Mouse (Mus musculus) lung, embryonic 15.5 days (tissue): ENCODE data around the gene Nceh1. TPM values are rescaled to one million over a fixed set of nuclear protein-coding genes. Genes with fewer than 3 reads are reported as not detected.

Source experiments
- ATAC-seq: fragments of 200-750 bp; cut with Nextera tagmentation; 2 replicates; pipeline ENCODE4 v1.8.0; 2017; ENCODE audit warnings: moderate number of reproducible peaks, borderline replicate concordance; ENCODE audit not compliant: low FRiP score, low TSS enrichment; ENCODE audit errors: extremely low read depth
- H3K27ac ChIP-seq: fragments of 300-500 bp; sonication (generic); 2 replicates; pipeline ENCODE4 v1.5.1; 2015; ENCODE audit warnings: moderate library complexity, mild to moderate bottlenecking, inconsistent platforms
- H3K27me3 ChIP-seq: fragments of 300-500 bp; sonication (generic); 2 replicates; pipeline ENCODE4 v1.6.1; 2015; ENCODE audit warnings: inconsistent platforms
- H3K36me3 ChIP-seq: fragments of 300-500 bp; sonication (generic); 2 replicates; pipeline ENCODE4 v1.6.1; 2015; ENCODE audit warnings: inconsistent platforms
- H3K4me1 ChIP-seq: fragments of 300-500 bp; sonication (generic); 2 replicates; pipeline ENCODE4 v1.6.1; 2015; ENCODE audit warnings: inconsistent platforms
- H3K4me2 ChIP-seq: fragments of 300-500 bp; sonication (generic); 2 replicates; pipeline ENCODE4 v1.6.1; 2015; ENCODE audit warnings: inconsistent platforms, mild to moderate bottlenecking, moderate library complexity
- H3K4me3 ChIP-seq: fragments of 300-500 bp; sonication (generic); 2 replicates; pipeline ENCODE4 v1.5.1; 2015; ENCODE audit warnings: mild to moderate bottlenecking, inconsistent platforms
- H3K9ac ChIP-seq: fragments of 300-500 bp; sonication (generic); 2 replicates; pipeline ENCODE4 v1.6.1; 2015; ENCODE audit warnings: inconsistent platforms
- H3K9me3 ChIP-seq: fragments of 300-500 bp; sonication (generic); 2 replicates; pipeline ENCODE4 v1.6.1; 2016; ENCODE audit warnings: inconsistent platforms
- WGBS: fragments of 180-500 bp; shearing (Covaris S2); methylation state at CpG from one replicate; pipeline ENCODE4 v1.1.7; 2015; 5-methylcytosine and 5-hydroxymethylcytosine counted together
- polyA plus RNA-seq: library from polyadenylated mRNA; unstranded; fragments of >200 nt; fragmentation: Nextera tagmentation; extraction: Ambion mirVana; gene quantifications from 2 replicates; pipeline ENCODE4 v1.2.1, GENCODE M21; 2015

Gene Nceh1
- polyA plus RNA-seq, 1 experiment from 2014 or later: 8.5 TPM

DNA sequence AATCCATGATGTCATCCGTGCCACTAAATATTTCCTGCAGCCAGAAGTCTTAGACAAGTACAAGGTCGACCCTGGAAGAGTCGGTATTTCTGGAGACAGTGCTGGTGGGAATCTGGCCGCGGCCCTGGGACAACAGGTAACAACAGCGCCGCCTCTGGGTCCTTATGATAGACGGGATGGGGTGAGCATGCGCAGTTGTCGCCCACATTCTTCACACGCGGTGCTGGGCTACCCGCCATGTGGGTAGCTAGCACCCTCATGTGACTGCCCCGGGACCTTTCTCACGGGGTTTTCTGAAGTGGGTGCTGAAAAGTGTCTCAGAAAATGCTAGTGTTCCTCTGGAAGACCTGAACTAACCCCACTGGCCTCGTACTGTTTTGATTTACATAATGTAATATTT lies 56.8 kb downstream of the Nceh1 start:
- ATAC-seq: no peak
- Histone ChIP-seq H3K27ac (no peak overlapping the region), H3K4me3 (no peak overlapping the region), H3K9ac (no peak overlapping the region), H3K36me3 (no peaks in the 10 kb centered on the region), H3K4me1 (no peaks in the 10 kb centered on the region), H3K27me3 (no peaks in the 10 kb centered on the region), H3K4me2 (no peak overlapping the region), H3K9me3 (no peaks in the 10 kb centered on the region)
- WGBS: 87% methylated on average over 16 of the region's 16 CpGs

DNA sequence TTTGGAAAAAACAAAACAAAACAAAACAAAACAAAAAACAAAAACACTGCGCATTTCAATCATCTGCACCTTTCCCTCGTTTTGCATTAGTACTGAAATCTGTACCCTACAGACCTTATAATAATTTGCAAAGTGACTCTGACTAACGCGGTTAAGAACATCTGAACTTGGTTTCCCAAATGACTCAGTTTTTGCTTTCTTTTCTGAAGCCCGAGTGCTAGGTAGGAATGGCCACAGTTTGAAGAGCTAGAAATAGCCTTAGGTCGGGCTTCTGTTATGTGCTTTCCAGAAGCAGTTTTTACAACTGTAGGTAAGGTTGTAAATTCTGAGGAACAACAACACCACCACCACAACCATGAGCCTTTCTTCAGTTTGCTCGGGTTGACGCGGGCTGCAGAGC lies 59.1 kb downstream of the Nceh1 start:
- no peak for ATAC-seq
- no peak overlapping the region for H3K4me2 ChIP-seq
- no peak overlapping the region for H3K4me3 ChIP-seq
- WGBS: 91% methylated on average over 9 of the region's 9 CpGs
- H3K36me3 ChIP-seq: no peaks in the 10 kb centered on the region
- no peaks in the 10 kb centered on the region for H3K4me1 ChIP-seq
- no peaks in the 10 kb centered on the region for H3K27me3 ChIP-seq
- H3K9me3 ChIP-seq: no peaks in the 10 kb centered on the region
- H3K27ac ChIP-seq: no peak overlapping the region
- H3K9ac ChIP-seq: no peak overlapping the region

DNA sequence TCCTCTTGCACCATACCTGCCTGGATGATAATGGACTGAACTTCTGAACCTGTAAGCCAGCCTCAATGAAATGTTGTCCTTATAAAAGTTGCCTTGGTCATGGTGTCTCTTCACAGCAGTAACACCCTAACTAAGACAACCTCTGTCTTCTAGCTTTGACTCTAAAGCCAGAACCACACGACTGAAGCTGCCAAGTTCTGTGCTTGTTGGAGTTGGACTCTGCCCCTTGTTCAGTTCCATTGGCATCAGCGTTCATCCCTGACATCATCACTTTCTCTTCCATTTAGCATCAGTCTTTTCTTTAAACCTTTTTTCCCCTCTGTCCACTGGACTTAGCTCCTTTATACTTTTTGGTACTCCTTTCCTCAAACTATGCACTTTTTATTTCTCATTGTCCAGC lies 63.4 kb downstream of the Nceh1 start:
- ATAC-seq: no peak

DNA sequence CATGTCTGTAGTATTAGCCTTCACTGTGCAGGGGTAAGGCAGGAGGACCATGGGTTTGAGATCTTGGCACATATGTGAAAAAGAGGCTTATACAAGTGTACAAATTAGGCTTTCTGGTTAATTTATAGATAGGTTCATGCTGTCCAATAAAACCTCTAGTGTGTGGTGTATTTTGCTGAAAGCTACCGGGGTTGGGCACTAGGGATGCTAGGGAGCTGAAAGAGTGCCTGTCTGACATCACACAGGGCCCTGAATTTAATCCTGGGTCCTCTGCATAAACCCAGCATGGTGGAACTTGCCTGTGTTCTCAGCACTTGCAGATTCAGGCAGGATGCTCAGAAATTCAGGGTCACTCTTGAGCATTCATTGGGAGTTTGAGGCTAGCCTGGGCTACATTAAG lies 65.0 kb downstream of the Nceh1 start:
- 72% methylated on average over 1 of the region's 1 CpGs for WGBS
- Histone ChIP-seq H3K27ac (no peak overlapping the region), H3K4me1 (no peaks in the 10 kb centered on the region), H3K9me3 (no peaks in the 10 kb centered on the region), H3K27me3 (no peaks in the 10 kb centered on the region), H3K4me2 (no peak overlapping the region), H3K36me3 (no peaks in the 10 kb centered on the region), H3K9ac (no peak overlapping the region), H3K4me3 (no peak overlapping the region)
- no peak for ATAC-seq

More for the DNA sequence above, 63.4 kb downstream of the Nceh1 start:
- Histone ChIP-seq H3K4me1 (no peaks in the 10 kb centered on the region), H3K36me3 (no peaks in the 10 kb centered on the region), H3K4me3 (no peak overlapping the region), H3K9me3 (no peaks in the 10 kb centered on the region), H3K4me2 (no peak overlapping the region), H3K27ac (no peak overlapping the region), H3K9ac (no peak overlapping the region), H3K27me3 (no peaks in the 10 kb centered on the region)
- 82% methylated on average over 2 of the region's 2 CpGs for WGBS

DNA sequence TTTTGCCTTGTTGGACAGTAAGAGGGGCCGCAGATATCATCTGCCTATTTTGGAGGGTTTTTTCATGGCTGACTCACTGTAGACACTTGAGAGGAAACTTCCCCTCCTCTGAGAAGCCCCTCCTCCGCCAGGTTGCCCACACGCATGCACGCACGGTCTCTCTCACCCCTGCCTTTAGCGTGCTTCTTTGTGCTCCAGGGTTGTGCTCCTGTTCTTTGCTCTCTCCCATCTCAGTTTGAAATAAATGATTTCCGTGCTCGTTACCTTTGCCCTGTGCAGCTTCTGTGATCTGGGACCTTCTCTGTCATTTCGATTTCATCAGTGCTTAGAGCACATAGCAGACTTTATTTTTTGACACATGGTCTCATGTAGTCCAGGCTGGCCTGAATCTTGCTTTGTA lies 66.3 kb downstream of the Nceh1 start:
- 89% methylated on average over 9 of the region's 9 CpGs for WGBS
- no peak overlapping the region for H3K9ac ChIP-seq
- no peak overlapping the region for H3K4me3 ChIP-seq
- H3K4me2 ChIP-seq: no peak overlapping the region
- no peak overlapping the region for H3K27ac ChIP-seq
- H3K4me1 ChIP-seq: no peaks in the 10 kb centered on the region
- H3K27me3 ChIP-seq: no peaks in the 10 kb centered on the region
- no peaks in the 10 kb centered on the region for H3K9me3 ChIP-seq
- H3K36me3 ChIP-seq: no peaks in the 10 kb centered on the region
- ATAC-seq: no peak

DNA sequence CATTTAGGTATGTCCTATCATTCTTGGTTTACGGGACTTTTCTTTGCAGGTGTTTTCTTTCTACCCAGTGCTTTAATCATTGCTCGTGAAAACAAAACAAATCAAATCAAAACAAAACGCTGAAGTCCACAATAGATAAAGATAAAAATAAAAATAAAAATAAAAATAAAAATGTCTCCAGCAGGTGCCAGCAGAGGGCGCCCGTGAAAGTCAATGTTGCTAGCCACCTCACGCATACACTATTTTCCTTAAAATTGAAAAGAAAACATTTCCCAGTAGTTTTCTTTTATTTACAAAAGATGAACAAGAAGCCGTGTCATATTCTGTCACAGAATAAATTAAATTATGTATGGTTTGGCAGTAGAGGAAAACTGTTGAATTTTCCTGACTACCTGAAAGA lies 68.2 kb downstream of the Nceh1 start:
- no peaks in the 10 kb centered on the region for H3K36me3 ChIP-seq
- no peak overlapping the region for H3K4me2 ChIP-seq
- ATAC-seq: no peak
- H3K4me3 ChIP-seq: no peak overlapping the region
- 33% methylated on average over 7 of the region's 7 CpGs for WGBS
- H3K9me3 ChIP-seq: no peaks in the 10 kb centered on the region
- no peaks in the 10 kb centered on the region for H3K4me1 ChIP-seq
- no peak overlapping the region for H3K27ac ChIP-seq
- H3K27me3 ChIP-seq: no peaks in the 10 kb centered on the region
- H3K9ac ChIP-seq: no peak overlapping the region

DNA sequence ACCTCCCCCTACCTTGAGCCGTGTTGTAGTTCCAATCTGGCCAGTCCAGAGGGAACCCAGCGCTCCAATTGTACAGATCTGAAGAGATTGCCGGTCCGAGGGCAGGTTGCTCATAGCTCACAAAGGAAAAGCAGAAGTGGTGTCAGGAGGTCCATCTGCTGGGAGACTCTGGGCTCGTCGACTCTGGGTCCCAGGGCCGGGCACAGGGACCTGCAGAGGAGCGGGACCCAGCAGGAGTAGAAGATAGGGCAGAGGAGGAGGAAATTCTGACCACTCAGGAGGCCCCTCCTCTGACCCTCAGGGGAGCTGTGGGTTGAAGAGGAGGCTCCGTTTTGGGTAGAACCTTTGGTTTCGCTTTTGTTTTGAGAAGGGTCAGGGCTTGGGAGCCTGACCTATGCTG lies 75.7 kb downstream of the Nceh1 start:
- Histone ChIP-seq H3K27me3 (no peaks in the 10 kb centered on the region), H3K27ac (no peak overlapping the region), H3K4me3 (no peak overlapping the region), H3K4me1 (no peaks in the 10 kb centered on the region), H3K4me2 (no peak overlapping the region), H3K9me3 (no peaks in the 10 kb centered on the region), H3K36me3 (no peaks in the 10 kb centered on the region), H3K9ac (no peak overlapping the region)
- no peak for ATAC-seq
- 91% methylated on average over 10 of the region's 10 CpGs for WGBS

DNA sequence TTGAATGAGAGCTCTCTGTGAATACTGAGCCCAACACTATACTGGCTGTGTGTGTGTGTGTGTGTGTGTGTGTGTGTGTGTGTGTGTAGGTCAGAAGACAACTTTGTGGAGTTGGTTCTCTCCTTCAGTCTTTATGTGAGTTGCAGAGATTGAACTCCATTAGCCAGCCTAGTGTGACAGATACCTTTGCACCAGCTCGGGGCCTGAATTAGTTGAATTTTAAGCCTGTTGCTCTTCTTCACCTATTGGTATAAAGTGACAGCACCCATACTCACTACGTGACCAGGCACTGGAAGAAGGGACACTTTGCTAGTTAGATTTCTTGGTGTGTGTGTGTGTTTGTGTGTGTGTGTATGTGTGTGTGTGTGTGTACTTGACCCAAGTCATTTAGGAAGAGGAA lies 77.6 kb downstream of the Nceh1 start:
- Histone ChIP-seq H3K9ac (no peak overlapping the region), H3K4me2 (no peak overlapping the region), H3K27ac (no peak overlapping the region), H3K27me3 (no peaks in the 10 kb centered on the region), H3K36me3 (no peaks in the 10 kb centered on the region), H3K4me3 (no peak overlapping the region), H3K9me3 (no peaks in the 10 kb centered on the region), H3K4me1 (no peaks in the 10 kb centered on the region)
- WGBS: 89% methylated on average over 2 of the region's 2 CpGs
- no peak for ATAC-seq

DNA sequence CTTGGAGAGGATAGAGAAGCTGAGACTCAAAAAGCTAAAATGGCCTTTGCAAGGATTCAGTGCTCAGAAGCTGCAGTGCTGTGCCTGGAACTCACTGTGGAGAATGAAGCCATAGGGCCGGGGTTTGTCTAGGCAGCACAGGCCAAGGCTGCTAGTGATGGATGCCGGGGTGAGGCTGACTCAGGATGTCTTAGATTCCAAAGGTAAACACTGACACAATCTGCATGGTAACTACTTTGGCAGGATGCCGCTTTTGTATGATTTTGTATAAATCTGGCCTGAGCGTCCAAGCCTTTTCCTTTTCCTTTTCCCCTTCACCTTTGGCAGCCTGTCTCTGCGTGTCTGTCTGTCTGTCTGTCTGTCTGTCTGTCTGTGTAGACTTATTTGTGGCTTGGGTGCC lies 84.6 kb downstream of the Nceh1 start:
- H3K27ac ChIP-seq: peak overlapping the region; percentile 26
- no peak overlapping the region for H3K9ac ChIP-seq
- WGBS: 39% methylated on average over 5 of the region's 5 CpGs
- no peak overlapping the region for H3K4me3 ChIP-seq
- ATAC-seq: peak; percentile 56; the same call in 1 of the 2 replicates
- H3K27me3 ChIP-seq: no peaks in the 10 kb centered on the region
- H3K36me3 ChIP-seq: no peaks in the 10 kb centered on the region
- H3K9me3 ChIP-seq: no peaks in the 10 kb centered on the region
- H3K4me2 ChIP-seq: no peak overlapping the region
- H3K4me1 ChIP-seq: peaks cover 20% of the 10 kb centered on the region; the same call in 1 of the 2 replicates

DNA sequence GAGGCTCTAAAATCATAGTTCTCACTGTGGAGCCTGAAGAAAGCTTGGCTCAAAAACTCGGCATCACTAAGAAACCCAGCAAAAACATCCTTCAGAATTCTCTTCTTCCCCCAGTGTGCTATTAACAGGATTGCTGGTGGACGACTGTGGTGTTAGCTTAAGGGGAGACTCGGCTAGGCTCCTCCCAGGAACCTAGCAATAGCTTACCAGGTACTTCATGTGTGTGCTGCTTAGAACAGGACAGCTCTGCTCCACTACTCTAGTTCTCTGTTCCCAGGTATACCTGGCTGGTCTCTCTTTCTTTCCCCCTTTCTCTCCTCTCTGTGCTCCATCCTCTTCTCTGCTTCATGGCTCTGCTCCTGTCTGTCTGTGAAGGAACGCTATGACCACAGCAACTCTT lies 85.1 kb downstream of the Nceh1 start:
- Histone ChIP-seq H3K9ac (no peak overlapping the region), H3K4me1 (peaks cover 20% of the 10 kb centered on the region; the same call in 1 of the 2 replicates), H3K27ac (peak overlapping the region; percentile 26), H3K4me2 (no peak overlapping the region), H3K9me3 (no peaks in the 10 kb centered on the region), H3K4me3 (no peak overlapping the region), H3K36me3 (no peaks in the 10 kb centered on the region), H3K27me3 (no peaks in the 10 kb centered on the region)
- ATAC-seq: no peak
- WGBS: 41% methylated on average over 4 of the region's 4 CpGs

DNA sequence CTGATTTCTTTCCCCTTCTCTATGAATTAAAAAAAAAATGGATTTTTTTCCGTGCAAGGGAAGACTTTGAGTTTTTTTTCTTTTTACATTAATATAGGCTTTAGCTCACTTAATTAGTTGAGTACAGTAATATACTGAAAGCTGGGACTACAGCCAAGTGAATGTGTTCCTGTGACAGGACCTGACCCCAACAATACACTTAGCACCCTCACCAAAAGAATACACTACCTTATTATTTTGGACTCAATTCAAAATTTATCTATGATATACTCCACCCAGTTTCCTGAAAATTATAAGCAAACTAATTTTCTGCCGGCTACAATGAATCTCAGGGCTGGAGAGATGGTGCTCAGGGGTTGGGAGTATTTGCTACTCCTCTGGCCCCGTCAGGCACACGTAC lies 86.4 kb downstream of the Nceh1 start:
- 0 out of 2 replicates have a peak, but pooled peaks have one; percentile 41 for ATAC-seq
- no peak overlapping the region for H3K4me3 ChIP-seq
- H3K27ac ChIP-seq: peak overlapping the region; percentile 67
- H3K4me2 ChIP-seq: no peak overlapping the region
- WGBS: 33% methylated on average over 4 of the region's 4 CpGs
- H3K9me3 ChIP-seq: no peaks in the 10 kb centered on the region
- H3K36me3 ChIP-seq: no peaks in the 10 kb centered on the region
- H3K4me1 ChIP-seq: peaks cover 20% of the 10 kb centered on the region; the same call in 1 of the 2 replicates
- no peak overlapping the region for H3K9ac ChIP-seq
- no peaks in the 10 kb centered on the region for H3K27me3 ChIP-seq

DNA sequence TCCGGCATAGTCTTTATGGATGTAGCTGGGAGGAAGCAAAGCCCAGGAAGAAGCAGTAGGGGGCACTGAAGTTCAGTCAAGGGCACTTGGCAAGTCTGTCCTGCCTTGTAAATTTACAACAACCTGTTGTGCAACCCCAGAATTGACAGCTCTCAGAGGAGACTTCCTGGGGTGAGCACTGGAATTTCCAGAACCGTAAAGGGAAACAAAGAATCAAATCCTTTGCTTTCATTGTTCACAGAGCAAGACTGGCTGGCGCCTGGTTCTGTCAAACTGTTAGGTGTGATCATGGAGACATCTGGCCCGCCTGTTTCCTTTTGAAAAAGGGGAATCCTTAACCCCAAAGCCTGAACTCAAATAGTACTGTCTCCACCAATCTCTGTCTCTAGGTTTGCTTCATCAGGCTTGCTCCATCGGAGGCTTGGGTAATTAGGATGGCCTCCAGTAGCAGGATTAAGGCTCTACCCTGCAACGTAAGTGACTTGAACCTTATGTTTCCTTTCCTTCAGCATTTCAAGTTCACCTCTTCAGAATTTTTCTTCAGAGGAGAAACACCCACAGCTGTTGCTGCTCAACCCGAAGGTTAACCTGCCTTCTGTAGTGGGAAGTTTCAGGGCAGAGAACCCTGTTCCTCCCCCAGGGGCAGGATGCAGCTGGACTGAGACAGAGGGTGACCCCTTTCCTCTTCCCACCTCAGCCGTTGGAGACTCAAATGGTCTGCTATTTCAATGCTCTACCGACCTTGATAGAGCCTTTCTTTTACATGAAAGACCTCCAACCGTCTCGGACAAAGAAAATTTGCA lies 87.6 kb downstream of the Nceh1 start:
- H3K9me3 ChIP-seq: no peaks in the 10 kb centered on the region
- H3K9ac ChIP-seq: no peak overlapping the region
- H3K4me3 ChIP-seq: no peak overlapping the region
- 0 out of 2 replicates have a peak overlapping the region, but pooled peaks have one; percentile 5 for H3K4me2 ChIP-seq
- no peaks in the 10 kb centered on the region for H3K27me3 ChIP-seq
- H3K4me1 ChIP-seq: peaks cover 20% of the 10 kb centered on the region; the same call in 1 of the 2 replicates
- H3K36me3 ChIP-seq: no peaks in the 10 kb centered on the region
- peak overlapping the region; percentile 83 for H3K27ac ChIP-seq
- WGBS: 21% methylated on average over 11 of the region's 11 CpGs
- ATAC-seq: peak; percentile 69
